Mouse (Mus musculus) thymus, adult 2 months (tissue): ENCODE data around the gene Ino80b.

Source experiments
- CTCF ChIP-seq: fragments of 200-500 bp; IDR thresholded peaks from 2 replicates; pipeline ENCODE4 v1.5.1; 2012; ENCODE audit warnings: mild to moderate bottlenecking, control low read depth, low read length, moderate library complexity, borderline replicate concordance; ENCODE audit not compliant: control insufficient read depth, poor library complexity, insufficient read depth; ENCODE audit errors: extremely low read depth
- POLR2A ChIP-seq: fragments of 200-500 bp; IDR thresholded peaks from 2 replicates; pipeline ENCODE4 v1.6.1; 2012; ENCODE audit warnings: mild to moderate bottlenecking, low read length, control low read depth, moderate library complexity; ENCODE audit not compliant: control insufficient read depth, poor library complexity, insufficient read depth; ENCODE audit errors: extremely low read depth

DNA sequence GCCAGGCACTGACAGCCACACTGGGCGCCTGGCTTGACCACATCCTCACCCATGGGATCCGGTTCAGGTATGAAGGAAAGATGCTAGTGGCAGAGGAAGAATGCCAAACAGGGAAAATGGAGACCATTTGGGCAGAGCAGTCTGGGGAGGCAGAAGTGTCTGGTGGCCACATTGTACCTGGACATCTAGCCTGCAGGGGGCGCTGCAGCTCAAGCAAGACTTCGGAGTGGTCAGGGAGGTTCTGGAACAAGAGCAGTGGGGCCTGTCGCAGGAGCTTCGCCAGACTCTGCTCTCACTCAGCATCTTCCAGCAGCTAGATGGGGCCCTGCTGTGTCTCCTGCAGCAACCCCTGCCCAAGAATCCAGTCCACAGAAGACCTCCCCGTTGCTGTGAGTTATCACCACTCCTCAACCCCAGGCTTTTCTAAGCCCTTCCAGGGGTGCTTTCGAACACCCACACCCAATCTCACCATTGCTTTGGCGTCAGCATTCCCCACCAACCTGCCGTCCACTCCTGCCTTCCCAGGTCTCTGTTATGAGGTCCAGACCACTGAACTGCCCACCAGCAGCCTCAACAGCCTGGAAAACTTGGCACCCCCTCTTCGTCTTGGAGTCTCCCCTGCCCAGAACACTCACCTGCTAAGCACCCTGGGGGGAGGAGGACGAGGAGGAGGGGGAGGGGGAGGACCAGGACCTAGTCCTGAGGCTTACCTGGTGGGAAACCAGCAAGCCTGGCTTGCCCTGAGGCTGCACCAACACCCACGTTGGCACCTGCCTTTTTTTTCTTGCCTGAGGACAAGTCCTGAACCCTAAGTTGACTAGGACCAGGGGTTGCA is 17.4 kb downstream of the Ino80b start:
- TF ChIP-seq POLR2A (no peak), CTCF (peak; percentile 90)
